Mouse (Mus musculus) hindbrain, postnatal 0 days (tissue): ENCODE results near the gene Wnk2. TPM values are rescaled to one million over a fixed set of nuclear protein-coding genes. Genes with fewer than 3 reads are reported as not detected.

Experiments
- ATAC-seq: fragments of 200-750 bp; cut with Nextera tagmentation; 2 replicates; pipeline ENCODE4 v1.8.0; 2017; ENCODE audit warnings: mild to moderate bottlenecking, moderate TSS enrichment, moderate library complexity
- DNase-seq: peaks from one replicate; pipeline ENCODE4 v3.0.0-alpha.2; 2015; ENCODE audit warnings: low spot score
- H3K27ac ChIP-seq: fragments of 300-500 bp; sonication (generic); 2 replicates; pipeline ENCODE4 v1.5.1; 2014; ENCODE audit warnings: mild to moderate bottlenecking
- H3K27me3 ChIP-seq: fragments of 300-500 bp; sonication (generic); 2 replicates; pipeline ENCODE4 v1.6.1; 2014; ENCODE audit warnings: low read length, mixed read lengths; ENCODE audit not compliant: insufficient read depth
- H3K36me3 ChIP-seq: fragments of 300-500 bp; sonication (generic); 2 replicates; pipeline ENCODE4 v1.6.1; 2014; ENCODE audit warnings: low read length, mixed read lengths; ENCODE audit not compliant: insufficient read depth
- H3K4me1 ChIP-seq: fragments of 300-500 bp; sonication (generic); 2 replicates; pipeline ENCODE4 v1.6.1; 2014; ENCODE audit warnings: antibody characterized with exemption, low read length, mixed read lengths; ENCODE audit not compliant: insufficient read depth
- H3K4me2 ChIP-seq: fragments of 300-500 bp; sonication (generic); 2 replicates; pipeline ENCODE4 v1.6.1; 2014; ENCODE audit warnings: low read depth, mild to moderate bottlenecking, low read length, moderate library complexity, mixed read lengths
- H3K4me3 ChIP-seq: fragments of 300-500 bp; sonication (generic); 2 replicates; pipeline ENCODE4 v1.5.1; 2014; ENCODE audit warnings: low read length
- H3K9ac ChIP-seq: fragments of 300-500 bp; sonication (generic); replicated peaks from 2 replicates; pipeline ENCODE4 v1.6.1; 2014; ENCODE audit warnings: mild to moderate bottlenecking, low read length, moderate library complexity, mixed read lengths
- H3K9me3 ChIP-seq: fragments of 300-500 bp; sonication (generic); 2 replicates; pipeline ENCODE4 v1.6.1; 2016; ENCODE audit warnings: low read length, mixed read lengths
- CTCF ChIP-seq: IDR thresholded peaks from 2 replicates; pipeline ENCODE4 v1.5.1; 2016; ENCODE audit warnings: antibody characterized with exemption, control low read depth, low read depth
- WGBS: fragments of 180-500 bp; shearing (Covaris S2); extraction: QIAGEN DNeasy Blood & Tissue Kit; methylation state at CpG from one replicate; pipeline ENCODE4 v1.1.7; 2014; 5-methylcytosine and 5-hydroxymethylcytosine counted together
- polyA plus RNA-seq: library from polyadenylated mRNA; unstranded; fragments of >200 nt; fragmentation: Nextera tagmentation; extraction: Ambion mirVana; gene quantifications from 2 replicates; pipeline ENCODE4 v1.2.1, GENCODE M21; 2015
- total RNA-seq: library from RNA; depleted of rRNA; stranded (reverse); fragments of >200 nt; gene quantifications from 2 replicates; pipeline ENCODE4 v1.2.3, GENCODE M21; 2014

Gene Wnk2
- total and polyA plus RNA-seq, 2 experiments from 2014 or later = 15.1 to 63.8 TPM

- no peak overlapping the region for H3K4me3 ChIP-seq
- peak; percentile 69 for TF ChIP-seq CTCF
- 49% methylated on average over 9 of the region's 9 CpGs for WGBS
- H3K4me2 ChIP-seq = no peak overlapping the region
- ATAC-seq (no peak; the same call in 1 of the 2 replicates), DNase-seq (no peak)
- no peak overlapping the region for H3K27ac ChIP-seq
- H3K4me1 ChIP-seq = no peaks in the 10 kb centered on the region
- H3K9me3 ChIP-seq = no peaks in the 10 kb centered on the region
- H3K9ac ChIP-seq = no peak overlapping the region
- no peaks in the 10 kb centered on the region for H3K27me3 ChIP-seq
- peaks cover 22% of the 10 kb centered on the region for H3K36me3 ChIP-seq
Observed at GRCm38 (mm10) chr13:49052512-49052911, 95.3 kb downstream of the Wnk2 start.

GRCm38 (mm10) chr13:49047393-49047792 is 100.4 kb downstream of the Wnk2 start:
- DNase-seq = no peak
- H3K4me1 ChIP-seq = no peaks in the 10 kb centered on the region
- no peak for ATAC-seq
- H3K4me3 ChIP-seq = no peak overlapping the region
- H3K9ac ChIP-seq = no peak overlapping the region
- TF ChIP-seq CTCF = peak; percentile 32; the same call in 1 of the 2 replicates
- 100% methylated on average over 1 of the region's 1 CpGs for WGBS
- H3K27me3 ChIP-seq = no peaks in the 10 kb centered on the region
- H3K4me2 ChIP-seq = no peak overlapping the region
- H3K9me3 ChIP-seq = no peaks in the 10 kb centered on the region
- no peak overlapping the region for H3K27ac ChIP-seq
- H3K36me3 ChIP-seq = peaks cover 4% of the 10 kb centered on the region; the same call in 1 of the 2 replicates

GRCm38 (mm10) chr13:49044145-49044561 is 103.7 kb downstream of the Wnk2 start:
- Histone ChIP-seq H3K4me2 (no peak overlapping the region), H3K27ac (no peak overlapping the region), H3K4me1 (no peaks in the 10 kb centered on the region; the same call in 1 of the 2 replicates), H3K9ac (no peak overlapping the region), H3K4me3 (no peak overlapping the region), H3K9me3 (no peaks in the 10 kb centered on the region), H3K36me3 (peaks cover 6% of the 10 kb centered on the region; the same call in 1 of the 2 replicates), H3K27me3 (no peaks in the 10 kb centered on the region)
- WGBS = 42% methylated on average over 10 of the region's 10 CpGs
- ATAC-seq = no peak
- no peak for TF ChIP-seq CTCF
- no peak for DNase-seq

GRCm38 (mm10) chr13:49042371-49042770 is 105.4 kb downstream of the Wnk2 start:
- H3K4me1 ChIP-seq = no peaks in the 10 kb centered on the region; the same call in 1 of the 2 replicates
- WGBS = 94% methylated on average over 15 of the region's 15 CpGs
- H3K36me3 ChIP-seq = peaks cover 6% of the 10 kb centered on the region; the same call in 1 of the 2 replicates
- no peak overlapping the region for H3K27ac ChIP-seq
- no peak overlapping the region for H3K4me2 ChIP-seq
- H3K9ac ChIP-seq = no peak overlapping the region
- DNase-seq (no peak), ATAC-seq (no peak)
- no peaks in the 10 kb centered on the region for H3K9me3 ChIP-seq
- H3K27me3 ChIP-seq = no peaks in the 10 kb centered on the region
- H3K4me3 ChIP-seq = no peak overlapping the region
- TF ChIP-seq CTCF = no peak

- WGBS = 54% methylated on average over 7 of the region's 7 CpGs
- peak; percentile 57 for ATAC-seq
- H3K9me3 ChIP-seq = no peaks in the 10 kb centered on the region
- H3K27ac ChIP-seq = peak overlapping the region; percentile 42; the same call in 1 of the 2 replicates
- no peak overlapping the region for H3K4me2 ChIP-seq
- no peaks in the 10 kb centered on the region for H3K27me3 ChIP-seq
- H3K4me1 ChIP-seq = no peaks in the 10 kb centered on the region; the same call in 1 of the 2 replicates
- H3K36me3 ChIP-seq = peaks cover 6% of the 10 kb centered on the region; the same call in 1 of the 2 replicates
- peak; percentile 72 for DNase-seq
- TF ChIP-seq CTCF = no peak
- no peak overlapping the region for H3K4me3 ChIP-seq
- H3K9ac ChIP-seq = no peak overlapping the region
Observed at GRCm38 (mm10) chr13:49036928-49037574, 110.8 kb downstream of the Wnk2 start.

- ATAC-seq (peak; percentile 36; the same call in 1 of the 2 replicates), DNase-seq (no peak)
- WGBS = 88% methylated on average over 4 of the region's 4 CpGs
- H3K4me1 ChIP-seq = no peaks in the 10 kb centered on the region; the same call in 1 of the 2 replicates
- H3K9me3 ChIP-seq = no peaks in the 10 kb centered on the region
- no peak for TF ChIP-seq CTCF
- H3K4me2 ChIP-seq = no peak overlapping the region
- no peaks in the 10 kb centered on the region for H3K27me3 ChIP-seq
- no peak overlapping the region for H3K4me3 ChIP-seq
- H3K27ac ChIP-seq = peak overlapping the region; percentile 42; the same call in 1 of the 2 replicates
- H3K36me3 ChIP-seq = no peaks in the 10 kb centered on the region; the same call in 1 of the 2 replicates
- H3K9ac ChIP-seq = no peak overlapping the region
Observed at GRCm38 (mm10) chr13:49036436-49036835, 111.4 kb downstream of the Wnk2 start.

GRCm38 (mm10) chr13:49031029-49031428 is 116.8 kb downstream of the Wnk2 start:
- H3K4me1 ChIP-seq = no peaks in the 10 kb centered on the region
- ATAC-seq (no peak), DNase-seq (no peak)
- WGBS = 89% methylated on average over 2 of the region's 2 CpGs
- no peaks in the 10 kb centered on the region for H3K36me3 ChIP-seq
- H3K4me2 ChIP-seq = no peak overlapping the region
- H3K9me3 ChIP-seq = no peaks in the 10 kb centered on the region
- no peak overlapping the region for H3K9ac ChIP-seq
- TF ChIP-seq CTCF = no peak
- H3K4me3 ChIP-seq = no peak overlapping the region
- H3K27ac ChIP-seq = no peak overlapping the region
- H3K27me3 ChIP-seq = no peaks in the 10 kb centered on the region
